ENCODE assay signal across 22 mouse cellular contexts in genomic region chr1:186254500-186254899, GRCm38 (mm10).
DNase-seq lines count a peak whose midpoint lies in the region; ATAC-seq lines count a peak whose summit lies in the region.
"Had no signal": no experiment of that assay in that cellular context is flagged by ENCODE, and none has a peak within 500 bp of the region (broad histone marks: within the 10 kb centered on the region; RNA-seq: fewer than 3 reads in every experiment).

No protein-coding gene starts in this region.

- H3K4me2 ChIP-seq in lung, embryonic 16.5 days (ENCODE audit: low read depth, low read length), result no peak overlapping the region
- H3K4me2 ChIP-seq: embryonic facial prominence, embryonic 15.5 days; heart, embryonic 15.5 days; hindbrain, embryonic 14.5 days; limb, embryonic 13.5 days; liver, embryonic 12.5 days; midbrain, embryonic 12.5 days had no signal

- DNase-seq in kidney, adult 9 months, result peak; percentile 23
- DNase-seq in kidney, postnatal 25 days, result no peak
- no peak for DNase-seq in lung, postnatal 10 days
- peak; percentile 76 for DNase-seq in R1 (ENCODE audit: low read depth, low spot score)
- no peak for DNase-seq in cerebellum, postnatal 36 days
- DNase-seq in right cerebral cortex, adult 2 months (ENCODE audit: low spot score in 2 of 2), result no peak
- DNase-seq: adrenal gland, postnatal 25 days; cerebellum, adult 9-10 months; gastrocnemius, adult 2 months; heart, postnatal 36 days; spleen, adult 18-20 months; thymus, adult 18-20 months; thymus, postnatal 4 days had no signal

- 35% methylated on average over 3 of the region's 3 CpGs for WGBS in lung, embryonic 16.5 days

- ATAC-seq in lung, embryonic 16.5 days (ENCODE audit: low read depth), result peak; percentile 69
- ATAC-seq: forebrain, embryonic 14.5 days; inflammation-experienced regulatory T-cells, adult 6 months; liver, embryonic 12.5 days had no signal

- no peaks in the 10 kb centered on the region for H3K36me3 ChIP-seq in lung, embryonic 16.5 days (ENCODE audit: control insufficient read depth, insufficient read depth, low read length)
- H3K36me3 ChIP-seq: embryonic facial prominence, embryonic 15.5 days; heart, embryonic 15.5 days; limb, embryonic 13.5 days; liver, embryonic 12.5 days; midbrain, embryonic 12.5 days had no signal

- no peaks in the 10 kb centered on the region for H3K9me3 ChIP-seq in lung, embryonic 16.5 days (ENCODE audit: control insufficient read depth, low read length)
- H3K9me3 ChIP-seq: embryonic facial prominence, embryonic 15.5 days; heart, embryonic 15.5 days; limb, embryonic 13.5 days; liver, embryonic 12.5 days; midbrain, embryonic 12.5 days had no signal

- peak overlapping the region; percentile 86 for H3K27ac ChIP-seq in lung, embryonic 16.5 days (ENCODE audit: low read length)
- H3K27ac ChIP-seq: embryonic facial prominence, embryonic 15.5 days; gastrocnemius, adult 2 months; heart, embryonic 15.5 days; hindbrain, embryonic 14.5 days; limb, embryonic 13.5 days; liver, embryonic 12.5 days; midbrain, embryonic 12.5 days had no signal

- H3K27me3 ChIP-seq in lung, embryonic 16.5 days (ENCODE audit: control insufficient read depth, insufficient read depth, low read depth, low read length), result no peaks in the 10 kb centered on the region
- H3K27me3 ChIP-seq: embryonic facial prominence, embryonic 15.5 days; heart, embryonic 15.5 days; limb, embryonic 13.5 days; liver, embryonic 12.5 days had no signal

- H3K4me1 ChIP-seq in lung, embryonic 16.5 days (replicated peaks; ENCODE audit: control insufficient read depth, insufficient read depth, low read length), result peaks cover 19% of the 10 kb centered on the region
- H3K4me1 ChIP-seq: liver, embryonic 12.5 days had no signal

- no peak overlapping the region for H3K9ac ChIP-seq in lung, embryonic 16.5 days (ENCODE audit: low read length)
- H3K9ac ChIP-seq: embryonic facial prominence, embryonic 15.5 days; heart, embryonic 15.5 days; hindbrain, embryonic 14.5 days; limb, embryonic 13.5 days; liver, embryonic 12.5 days; midbrain, embryonic 12.5 days had no signal

- H3K4me3 ChIP-seq in lung, embryonic 16.5 days (ENCODE audit: low read length), result no peak overlapping the region
- H3K4me3 ChIP-seq: embryonic facial prominence, embryonic 15.5 days; gastrocnemius, adult 2 months; heart, embryonic 15.5 days; limb, embryonic 13.5 days; liver, embryonic 12.5 days; midbrain, embryonic 12.5 days had no signal

Comparison
In these comparisons a context has a peak if more than half of its experiments do, and no peak if none do; other contexts are left out.
1. DNase-seq: peak in kidney, adult 9 months (single experiment) and R1 (single experiment); none in kidney, postnatal 25 days (0 of 2), lung, postnatal 10 days (single experiment), cerebellum, postnatal 36 days (0 of 2) and right cerebral cortex, adult 2 months (0 of 2).